Mouse (Mus musculus) CH12.LX (cell line): ENCODE measurements around the gene Ier3.
A peak's percentile ranks its signal among the peaks of the same experiment; 100 is the strongest.

ENCODE experiments used
- EP300 ChIP-seq: IDR thresholded peaks from 2 replicates; pipeline ENCODE4 v1.6.1; 2011; ENCODE audit warnings: low read length, improper control_type of control experiment
- POLR2AphosphoS2 ChIP-seq: IDR thresholded peaks from 2 replicates; pipeline ENCODE4 v1.6.1; 2011; ENCODE audit warnings: low read depth, low read length, improper control_type of control experiment
- SMC3 ChIP-seq: IDR thresholded peaks from 2 replicates; pipeline ENCODE4 v1.6.1; 2011; ENCODE audit warnings: low read depth, low read length, improper control_type of control experiment
- USF1 ChIP-seq: IDR thresholded peaks from 2 replicates; pipeline ENCODE4 v1.6.1; 2014; ENCODE audit warnings: low read depth, mild to moderate bottlenecking, inconsistent platforms, low read length, improper control_type of control experiment

DNA sequence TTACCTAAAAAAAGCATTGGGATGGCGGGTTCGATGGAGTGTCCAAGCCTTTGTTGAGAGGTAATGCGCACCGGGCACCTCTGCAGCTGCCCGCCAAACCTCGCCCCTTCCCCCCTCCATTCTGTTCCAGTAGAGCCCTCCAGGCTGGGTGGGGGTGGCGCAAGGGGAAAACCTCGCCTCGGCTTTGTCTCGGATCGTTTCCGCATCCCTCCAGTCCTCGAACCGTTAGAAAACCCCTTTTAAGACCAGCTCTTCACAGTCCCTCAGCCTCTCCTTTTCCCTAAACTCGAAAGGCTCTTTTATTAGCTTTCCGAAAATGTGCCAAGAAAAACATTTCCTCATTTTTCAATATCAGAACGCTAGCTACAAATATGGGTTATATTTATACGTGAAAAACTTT lies 16.0 kb downstream of the Ier3 start:
- no peak for TF ChIP-seq EP300
- TF ChIP-seq SMC3 = no peak
- peak; percentile 88 for TF ChIP-seq POLR2AphosphoS2
- TF ChIP-seq USF1 = no peak
